Mouse (Mus musculus) small intestine, adult 2 months (tissue): ENCODE results near the gene Slc16a13.

ENCODE experiments used
- CTCF ChIP-seq: fragments of 200-500 bp; IDR thresholded peaks from 2 replicates; pipeline ENCODE4 v1.5.1; 2012; ENCODE audit warnings: low read depth, mild to moderate bottlenecking, control low read depth, inconsistent platforms, low read length, moderate library complexity, mixed read lengths; ENCODE audit not compliant: insufficient replicate concordance, insufficient read length; ENCODE audit errors: extremely low read depth
- POLR2A ChIP-seq: fragments of 200-500 bp; IDR thresholded peaks from 2 replicates; pipeline ENCODE4 v1.6.1; 2012; ENCODE audit warnings: low read depth, mild to moderate bottlenecking, control low read depth, inconsistent platforms, low read length, moderate library complexity

GRCm38 (mm10) chr11:70219873-70220272, 991 bp downstream of the Slc16a13 start:
- no peak for TF ChIP-seq CTCF
- no peak for TF ChIP-seq POLR2A
